Mouse (Mus musculus) liver, embryonic 14.5 days (tissue): Measurements from ENCODE around the gene Papln. TPM values are rescaled to one million over a fixed set of nuclear protein-coding genes. Genes with fewer than 3 reads are reported as not detected.

Source experiments
- ATAC-seq: fragments of 200-750 bp; cut with Nextera tagmentation; 2 replicates; pipeline ENCODE4 v1.8.0; 2017; ENCODE audit warnings: moderate number of reproducible peaks, mild to moderate bottlenecking, moderate library complexity; ENCODE audit not compliant: insufficient read depth
- DNase-seq, 3 experiments: peaks; one replicate each; pipeline ENCODE4 v3.0.0-alpha.2; 2012 to 2013; ENCODE audit warnings: low read depth in 3 of 3, low spot score in 3 of 3
- H3K27ac ChIP-seq: fragments of 300-500 bp; sonication (generic); 2 replicates; pipeline ENCODE4 v1.5.1; 2014; ENCODE audit warnings: moderate library complexity, mild to moderate bottlenecking, control low read depth, inconsistent platforms
- H3K27me3 ChIP-seq: fragments of 300-500 bp; sonication (generic); 2 replicates; pipeline ENCODE4 v1.6.1; 2014; ENCODE audit warnings: mild to moderate bottlenecking, low read length, moderate library complexity; ENCODE audit not compliant: control insufficient read depth, insufficient read depth
- H3K36me3 ChIP-seq: fragments of 300-500 bp; sonication (generic); replicated peaks from 2 replicates; pipeline ENCODE4 v1.6.1; 2014; ENCODE audit warnings: low read depth; ENCODE audit not compliant: control insufficient read depth, insufficient read depth
- H3K4me1 ChIP-seq, 2 experiments: fragments of 200-500 bp in 1 of 2; fragments of 300-500 bp in 1 of 2; sonication (generic) in 1 of 2; replicated peaks; 2 replicates each; pipeline ENCODE4 v1.6.1; 2012 to 2014; ENCODE audit warnings: antibody characterized with exemption in 1 of 2, inconsistent platforms in 1 of 2, low read length in 1 of 2; ENCODE audit not compliant: control insufficient read depth in 2 of 2, insufficient read depth in 2 of 2
- H3K4me2 ChIP-seq: fragments of 300-500 bp; sonication (generic); 2 replicates; pipeline ENCODE4 v1.6.1; 2014; ENCODE audit warnings: low read depth, mild to moderate bottlenecking, control low read depth, moderate library complexity
- H3K4me3 ChIP-seq, 2 experiments: fragments of 200-500 bp in 1 of 2; fragments of 300-500 bp in 1 of 2; sonication (generic) in 1 of 2; 2 replicates each; pipeline ENCODE4 v1.5.1; 2012 to 2014; ENCODE audit warnings: low read depth in 2 of 2, low read length in 2 of 2, mild to moderate bottlenecking in 2 of 2, control low read depth in 1 of 2, inconsistent platforms in 1 of 2, moderate library complexity in 1 of 2; ENCODE audit not compliant: insufficient read depth in 1 of 2
- H3K9ac ChIP-seq: fragments of 300-500 bp; sonication (generic); replicated peaks from 2 replicates; pipeline ENCODE4 v1.6.1; 2014; ENCODE audit warnings: mild to moderate bottlenecking, control low read depth, moderate library complexity
- H3K9me3 ChIP-seq: fragments of 300-500 bp; sonication (generic); 2 replicates; pipeline ENCODE4 v1.6.1; 2016; ENCODE audit warnings: low read length, mixed read lengths; ENCODE audit not compliant: control insufficient read depth
- CTCF ChIP-seq: IDR thresholded peaks from 2 replicates; pipeline ENCODE4 v1.5.1; 2016; ENCODE audit warnings: antibody characterized with exemption, low read depth, control low read depth
- EP300 ChIP-seq: IDR thresholded peaks from 2 replicates; pipeline ENCODE4 v1.6.1; 2016; ENCODE audit warnings: antibody characterized with exemption, low read depth
- WGBS: fragments of 180-500 bp; shearing (Covaris S2); extraction: QIAGEN DNeasy Blood & Tissue Kit; methylation state at CpG from one replicate; pipeline ENCODE4 v1.1.7; 2014; ENCODE audit not compliant: insufficient replicate concordance; 5-methylcytosine and 5-hydroxymethylcytosine counted together
- polyA plus RNA-seq, 2 experiments: library from polyadenylated mRNA; depleted of rRNA in 1 of 2; stranded (reverse) in 1 of 2; unstranded in 1 of 2; fragments of >200 nt; fragmentation: Nextera tagmentation in 1 of 2; extraction: Ambion mirVana in 1 of 2; gene quantifications; 2 replicates each; pipeline versions ENCODE4 v1.2.1 to v1.2.3; 2012 to 2014

The Papln gene
- polyA plus RNA-seq, 2 experiments, result 0.27 to 1.2 TPM

DNA sequence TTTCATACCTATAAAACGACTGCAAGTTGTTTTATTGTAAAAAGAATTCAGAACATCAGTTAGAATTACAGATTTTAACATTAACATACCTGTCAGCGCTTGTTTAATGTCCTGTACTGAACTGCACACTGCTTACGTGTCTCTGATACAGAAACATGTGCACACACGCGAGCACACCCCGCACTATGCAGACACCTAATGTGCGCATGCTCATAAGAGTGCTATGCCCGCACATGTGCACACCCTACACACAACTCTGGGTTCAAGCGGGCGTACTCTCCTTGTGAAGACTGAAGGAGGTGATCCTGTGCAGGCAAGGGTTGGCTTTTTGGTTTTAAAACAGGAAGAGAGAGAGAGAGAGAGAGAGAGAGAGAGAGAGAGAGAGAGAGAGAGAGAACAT lies 1.1 kb downstream of the Papln start:
- TF ChIP-seq CTCF (no peak), EP300 (no peak)
- DNase-seq, result no peak
- Histone ChIP-seq H3K36me3 (no peaks in the 10 kb centered on the region), H3K4me2 (no peak overlapping the region), H3K27ac (no peak overlapping the region), H3K9me3 (no peaks in the 10 kb centered on the region), H3K4me3 (no peak overlapping the region), H3K9ac (no peak overlapping the region), H3K4me1 (peaks cover 0 to 6% of the 10 kb centered on the region in 2 experiments; a peak in 2 of 4 replicates), H3K27me3 (peaks cover 14% of the 10 kb centered on the region)
- ATAC-seq, result no peak
- WGBS, result 62% methylated on average over 10 of the region's 10 CpGs

DNA sequence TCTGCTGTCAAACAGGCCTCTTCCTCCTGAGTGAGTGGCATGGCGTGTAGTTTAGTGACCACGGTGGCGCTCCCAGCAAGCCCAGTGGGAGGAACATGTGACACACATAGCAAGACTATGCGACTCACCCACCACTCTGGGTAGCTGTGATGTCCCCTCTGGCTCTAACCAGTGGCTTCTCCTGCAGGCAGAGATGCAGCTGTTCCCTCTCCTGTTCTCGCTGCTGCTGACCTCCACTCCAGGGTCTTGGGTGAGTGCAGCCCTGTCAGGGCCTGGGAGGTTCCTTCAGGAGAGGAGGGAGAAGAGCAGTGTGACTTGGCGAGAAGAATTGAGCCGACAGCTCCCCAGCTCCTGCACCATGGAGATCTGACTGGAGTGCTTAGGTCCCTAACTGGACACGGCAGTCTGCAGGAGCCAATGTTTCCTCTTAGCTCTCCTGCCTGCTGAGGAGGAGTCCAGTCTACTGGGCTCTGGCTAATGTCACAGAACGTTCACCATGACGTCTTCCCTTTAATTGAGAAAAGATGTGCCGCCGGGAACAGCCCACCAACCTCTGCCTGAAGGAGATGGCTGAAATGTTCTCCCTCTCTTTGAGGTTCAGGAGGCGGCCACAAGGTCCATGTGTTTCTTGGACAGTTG lies 2.6 kb downstream of the Papln start:
- WGBS, result 62% methylated on average over 13 of the region's 13 CpGs
- peaks cover 0 to 8% of the 10 kb centered on the region in 2 experiments; a peak in 2 of 4 replicates for H3K4me1 ChIP-seq
- TF ChIP-seq CTCF (no peak), EP300 (no peak)

DNA sequence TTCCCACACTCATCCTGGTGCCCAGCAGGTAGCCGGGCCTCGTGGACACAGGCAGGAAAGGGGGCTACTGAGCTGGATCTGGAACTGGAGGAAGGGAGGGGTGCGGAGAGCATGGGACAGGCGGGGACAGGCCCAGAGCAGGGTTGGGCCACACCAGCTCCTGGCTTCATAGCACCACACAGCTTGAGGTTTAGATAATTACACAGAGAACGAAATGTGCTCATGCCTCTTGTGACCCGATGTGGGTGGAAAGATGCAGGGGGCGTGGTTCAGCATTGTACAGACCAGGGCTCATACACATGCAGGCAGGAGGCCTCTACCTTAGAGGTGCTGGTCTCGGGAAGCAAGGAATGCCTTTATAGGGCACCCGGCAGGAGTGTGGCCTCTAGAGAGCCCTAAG lies 4.4 kb downstream of the Papln start:
- Histone ChIP-seq H3K9ac (no peak overlapping the region), H3K36me3 (no peaks in the 10 kb centered on the region), H3K27ac (no peak overlapping the region), H3K27me3 (peaks cover 11% of the 10 kb centered on the region), H3K4me2 (no peak overlapping the region), H3K9me3 (no peaks in the 10 kb centered on the region), H3K4me1 (peaks cover 0 to 4% of the 10 kb centered on the region in 2 experiments; a peak in 1 of 4 replicates), H3K4me3 (no peak overlapping the region)
- 58% methylated on average over 9 of the region's 9 CpGs for WGBS
- no peak for TF ChIP-seq EP300
- no peak for TF ChIP-seq CTCF
- no peak for DNase-seq
- no peak for ATAC-seq

More for the DNA sequence above, 2.6 kb downstream of the Papln start:
- H3K9me3 ChIP-seq, result no peaks in the 10 kb centered on the region
- no peak overlapping the region for H3K9ac ChIP-seq
- no peak for DNase-seq
- no peak overlapping the region for H3K4me3 ChIP-seq
- H3K27ac ChIP-seq, result no peak overlapping the region
- ATAC-seq, result no peak
- peaks cover 14% of the 10 kb centered on the region for H3K27me3 ChIP-seq
- H3K4me2 ChIP-seq, result no peak overlapping the region
- H3K36me3 ChIP-seq, result no peaks in the 10 kb centered on the region

DNA sequence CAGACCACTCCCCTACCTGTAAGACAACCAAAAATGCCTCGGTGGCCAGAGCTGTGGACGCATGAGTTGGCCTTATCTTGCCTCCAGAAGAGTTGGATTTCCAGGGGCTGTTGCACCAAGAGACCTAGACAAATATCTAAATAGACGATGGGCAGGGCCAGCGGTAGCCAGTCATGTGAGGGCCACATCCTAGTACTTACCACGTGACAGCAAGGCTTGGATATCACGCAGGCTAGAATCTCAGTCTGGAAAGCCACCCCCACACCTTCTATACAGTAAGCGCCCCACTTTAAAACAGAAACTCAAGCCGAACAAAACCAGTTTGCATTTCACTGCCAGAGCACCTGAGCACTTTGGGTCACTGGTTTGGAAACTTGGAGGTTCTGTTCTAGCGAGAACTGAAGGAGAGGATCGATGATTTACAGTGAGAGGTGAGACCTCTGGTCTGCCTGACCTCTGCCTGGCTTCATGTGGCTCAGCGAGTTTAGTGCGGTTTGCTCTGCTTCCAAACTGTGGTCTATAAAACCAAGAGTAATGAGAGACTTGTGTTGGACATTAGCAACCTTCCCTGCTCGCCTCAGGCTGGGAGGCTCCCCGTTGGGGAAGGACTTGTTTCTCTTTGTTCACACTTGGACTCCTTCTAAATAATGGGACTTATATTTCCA lies 4.9 kb downstream of the Papln start:
- no peak for TF ChIP-seq EP300
- TF ChIP-seq CTCF, result no peak
- peaks cover 7% of the 10 kb centered on the region for H3K27me3 ChIP-seq
- WGBS, result 58% methylated on average over 14 of the region's 14 CpGs
- H3K27ac ChIP-seq, result no peak overlapping the region
- H3K36me3 ChIP-seq, result no peaks in the 10 kb centered on the region
- H3K4me3 ChIP-seq, result no peak overlapping the region
- H3K9me3 ChIP-seq, result no peaks in the 10 kb centered on the region
- H3K9ac ChIP-seq, result no peak overlapping the region
- no peak for DNase-seq
- no peak for ATAC-seq
- peaks cover 0 to 4% of the 10 kb centered on the region in 2 experiments; a peak in 1 of 4 replicates for H3K4me1 ChIP-seq
- H3K4me2 ChIP-seq, result no peak overlapping the region
